Mouse (Mus musculus): Measurements from ENCODE around the gene 1700029H14Rik.

GRCm38 (mm10) chr8:13504894-13505674, 57.2 kb downstream of the 1700029H14Rik start:
- TF ChIP-seq GATA1 (IDR thresholded peaks at IDR 0.05; ENCODE audit: borderline replicate concordance, low read length) (no peak), FLI1 (IDR thresholded peaks at IDR 0.05; ENCODE audit: low read length) (no peak)
